Mouse (Mus musculus): ENCODE data around the gene Keap1. TPM values are rescaled to one million over a fixed set of nuclear protein-coding genes. Genes with fewer than 3 reads are reported as not detected.
"Not testable (repeated sequence)": the region's sequence is repeated elsewhere in the genome, so short reads cannot be mapped to it uniquely, and the experiment has no call there.

Keap1 gene
- polyA plus RNA-seq, 1 experiment: 55.4 TPM

- peaks cover 28% of the 10 kb centered on the region for H3K36me3 ChIP-seq (ENCODE audit: control insufficient read depth, insufficient read depth, low read length)
- 96% methylated on average over 29 of the region's 29 CpGs for WGBS
- H3K27ac ChIP-seq (ENCODE audit: insufficient read depth, low read length): no peak overlapping the region
- TF ChIP-seq CTCF (IDR thresholded peaks at IDR 0.05; ENCODE audit: extremely low read depth, insufficient read depth, insufficient read length, insufficient replicate concordance) (no peak), POLR2A (IDR thresholded peaks at IDR 0.05; ENCODE audit: low read depth, low read length) (no peak)
- DNase-seq (ENCODE audit: low read depth in 1 of 2, low spot score in 2 of 2): no peak
- no peaks in the 10 kb centered on the region for H3K27me3 ChIP-seq (ENCODE audit: control insufficient read depth, insufficient read depth, low read length)
- no peak overlapping the region for H3K4me3 ChIP-seq (ENCODE audit: extremely low read depth, insufficient read depth, insufficient read length)
- peaks cover 15% of the 10 kb centered on the region for H3K4me1 ChIP-seq (ENCODE audit: control insufficient read depth, insufficient read depth, insufficient read length)
These were observed 5.8 kb downstream of the Keap1 start for GRCm38 (mm10) chr9:21233366-21233765.

- no peak for DNase-seq (ENCODE audit: low read depth in 1 of 2, low spot score in 2 of 2)
- Histone ChIP-seq H3K27ac (ENCODE audit: insufficient read depth, low read length) (no peak overlapping the region), H3K27me3 (ENCODE audit: control insufficient read depth, insufficient read depth, low read length) (no peaks in the 10 kb centered on the region), H3K4me1 (ENCODE audit: control insufficient read depth, insufficient read depth, insufficient read length) (peaks cover 15% of the 10 kb centered on the region), H3K36me3 (ENCODE audit: control insufficient read depth, insufficient read depth, low read length) (peaks cover 28% of the 10 kb centered on the region), H3K4me3 (ENCODE audit: extremely low read depth, insufficient read depth, insufficient read length) (no peak overlapping the region)
- 91% methylated on average over 5 of the region's 5 CpGs for WGBS
- TF ChIP-seq CTCF (IDR thresholded peaks at IDR 0.05; ENCODE audit: extremely low read depth, insufficient read depth, insufficient read length, insufficient replicate concordance) (no peak), POLR2A (IDR thresholded peaks at IDR 0.05; ENCODE audit: low read depth, low read length) (no peak)
These were observed 6.3 kb downstream of the Keap1 start for GRCm38 (mm10) chr9:21232867-21233266.

GRCm38 (mm10) chr9:21231551-21231950 is 7.6 kb downstream of the Keap1 start:
- TF ChIP-seq CTCF (IDR thresholded peaks at IDR 0.05; ENCODE audit: extremely low read depth, insufficient read depth, insufficient read length, insufficient replicate concordance) (no peak), POLR2A (IDR thresholded peaks at IDR 0.05; ENCODE audit: low read depth, low read length) (no peak)
- no peak for DNase-seq (ENCODE audit: low read depth in 1 of 2, low spot score in 2 of 2)
- no peaks in the 10 kb centered on the region for H3K27me3 ChIP-seq (ENCODE audit: control insufficient read depth, insufficient read depth, low read length)
- peaks cover 28% of the 10 kb centered on the region for H3K36me3 ChIP-seq (ENCODE audit: control insufficient read depth, insufficient read depth, low read length)
- H3K4me1 ChIP-seq (ENCODE audit: control insufficient read depth, insufficient read depth, insufficient read length): peaks cover 7% of the 10 kb centered on the region; the same call in 1 of the 2 replicates
- WGBS: 89% methylated on average over 23 of the region's 23 CpGs
- no peak overlapping the region for H3K27ac ChIP-seq (ENCODE audit: insufficient read depth, low read length)
- H3K4me3 ChIP-seq (ENCODE audit: extremely low read depth, insufficient read depth, insufficient read length): no peak overlapping the region

- Histone ChIP-seq H3K4me1 (ENCODE audit: control insufficient read depth, insufficient read depth, insufficient read length) (0 out of 2 replicates have a peak, but pooled peaks cover 4% of the 10 kb centered on the region), H3K4me3 (ENCODE audit: extremely low read depth, insufficient read depth, insufficient read length) (peak overlapping the region; percentile 43; the same call in 1 of the 2 replicates), H3K27me3 (ENCODE audit: control insufficient read depth, insufficient read depth, low read length) (no peaks in the 10 kb centered on the region), H3K27ac (ENCODE audit: insufficient read depth, low read length) (no peak overlapping the region), H3K36me3 (ENCODE audit: control insufficient read depth, insufficient read depth, low read length) (peaks cover 18% of the 10 kb centered on the region)
- DNase-seq (ENCODE audit: low read depth in 1 of 2, low spot score in 2 of 2): no peak
- TF ChIP-seq POLR2A (IDR thresholded peaks at IDR 0.05; ENCODE audit: low read depth, low read length) (no peak), CTCF (IDR thresholded peaks at IDR 0.05; ENCODE audit: extremely low read depth, insufficient read depth, insufficient read length, insufficient replicate concordance) (no peak)
- 17% methylated on average over 16 of the region's 16 CpGs for WGBS
These were observed 11.8 kb downstream of the Keap1 start for GRCm38 (mm10) chr9:21227342-21227741.

- no peak for DNase-seq (ENCODE audit: low read depth in 1 of 2, low spot score in 2 of 2)
- no peak overlapping the region for H3K27ac ChIP-seq (ENCODE audit: insufficient read depth, low read length)
- H3K36me3 ChIP-seq (ENCODE audit: control insufficient read depth, insufficient read depth, low read length): peaks cover 6% of the 10 kb centered on the region
- peaks cover 8% of the 10 kb centered on the region; the same call in 1 of the 2 replicates for H3K4me1 ChIP-seq (ENCODE audit: control insufficient read depth, insufficient read depth, insufficient read length)
- no peak for TF ChIP-seq POLR2A (IDR thresholded peaks at IDR 0.05; ENCODE audit: low read depth, low read length)
- no peak for TF ChIP-seq CTCF (IDR thresholded peaks at IDR 0.05; ENCODE audit: extremely low read depth, insufficient read depth, insufficient read length, insufficient replicate concordance)
- WGBS: 13% methylated on average over 7 of the region's 7 CpGs
- H3K27me3 ChIP-seq (ENCODE audit: control insufficient read depth, insufficient read depth, low read length): no peaks in the 10 kb centered on the region
- H3K4me3 ChIP-seq (ENCODE audit: extremely low read depth, insufficient read depth, insufficient read length): peak overlapping the region; percentile 43; the same call in 1 of the 2 replicates
These were observed 13.8 kb downstream of the Keap1 start for GRCm38 (mm10) chr9:21225415-21225758.

- TF ChIP-seq POLR2A (IDR thresholded peaks at IDR 0.05; ENCODE audit: low read depth, low read length) (no peak), CTCF (IDR thresholded peaks at IDR 0.05; ENCODE audit: extremely low read depth, insufficient read depth, insufficient read length, insufficient replicate concordance) (no peak)
- Histone ChIP-seq H3K4me3 (ENCODE audit: extremely low read depth, insufficient read depth, insufficient read length) (peak overlapping the region; percentile 43), H3K36me3 (ENCODE audit: control insufficient read depth, insufficient read depth, low read length) (peaks cover 1% of the 10 kb centered on the region; the same call in 1 of the 2 replicates), H3K27me3 (ENCODE audit: control insufficient read depth, insufficient read depth, low read length) (no peaks in the 10 kb centered on the region), H3K27ac (ENCODE audit: insufficient read depth, low read length) (no peak overlapping the region), H3K4me1 (ENCODE audit: control insufficient read depth, insufficient read depth, insufficient read length) (peaks cover 8% of the 10 kb centered on the region; the same call in 1 of the 2 replicates)
- 19% methylated on average over 26 of the region's 26 CpGs for WGBS
- DNase-seq (ENCODE audit: low read depth in 1 of 2, low spot score in 2 of 2): no peak
These were observed 14.4 kb downstream of the Keap1 start for GRCm38 (mm10) chr9:21224576-21225414.

- no peak for TF ChIP-seq POLR2A (IDR thresholded peaks at IDR 0.05; ENCODE audit: low read depth, low read length)
- no peak for TF ChIP-seq CTCF (IDR thresholded peaks at IDR 0.05; ENCODE audit: extremely low read depth, insufficient read depth, insufficient read length, insufficient replicate concordance)
- peaks cover 8% of the 10 kb centered on the region; the same call in 1 of the 2 replicates for H3K4me1 ChIP-seq (ENCODE audit: control insufficient read depth, insufficient read depth, insufficient read length)
- H3K4me3 ChIP-seq (ENCODE audit: extremely low read depth, insufficient read depth, insufficient read length): no peak overlapping the region
- H3K27me3 ChIP-seq (ENCODE audit: control insufficient read depth, insufficient read depth, low read length): no peaks in the 10 kb centered on the region
- H3K27ac ChIP-seq (ENCODE audit: insufficient read depth, low read length): no peak overlapping the region
- no peak for DNase-seq (ENCODE audit: low read depth in 1 of 2, low spot score in 2 of 2)
- no peaks in the 10 kb centered on the region for H3K36me3 ChIP-seq (ENCODE audit: control insufficient read depth, insufficient read depth, low read length)
- WGBS: 94% methylated on average over 6 of the region's 6 CpGs
These were observed 15.3 kb downstream of the Keap1 start for GRCm38 (mm10) chr9:21223906-21224305.

- WGBS: 91% methylated on average over 2 of the region's 2 CpGs
- not testable (repeated sequence) for H3K27ac ChIP-seq (ENCODE audit: insufficient read depth, low read length)
These were observed 15.7 kb downstream of the Keap1 start for GRCm38 (mm10) chr9:21223490-21223889.

More at GRCm38 (mm10) chr9:21223490-21223889, 15.7 kb downstream of the Keap1 start:
- H3K27me3 ChIP-seq (ENCODE audit: control insufficient read depth, insufficient read depth, low read length); H3K4me1 ChIP-seq (ENCODE audit: control insufficient read depth, insufficient read depth, insufficient read length); H3K36me3 ChIP-seq (ENCODE audit: control insufficient read depth, insufficient read depth, low read length); DNase-seq (ENCODE audit: low read depth in 1 of 2, low spot score in 2 of 2); H3K4me3 ChIP-seq (ENCODE audit: extremely low read depth, insufficient read depth, insufficient read length): not testable (repeated sequence)
